Mouse (Mus musculus): ENCODE measurements around the gene Ppp1r1c. TPM values are rescaled to one million over a fixed set of nuclear protein-coding genes. Genes with fewer than 3 reads are reported as not detected.

Gene Ppp1r1c
- not detected in 2 replicates for total RNA-seq (2023)

DNA sequence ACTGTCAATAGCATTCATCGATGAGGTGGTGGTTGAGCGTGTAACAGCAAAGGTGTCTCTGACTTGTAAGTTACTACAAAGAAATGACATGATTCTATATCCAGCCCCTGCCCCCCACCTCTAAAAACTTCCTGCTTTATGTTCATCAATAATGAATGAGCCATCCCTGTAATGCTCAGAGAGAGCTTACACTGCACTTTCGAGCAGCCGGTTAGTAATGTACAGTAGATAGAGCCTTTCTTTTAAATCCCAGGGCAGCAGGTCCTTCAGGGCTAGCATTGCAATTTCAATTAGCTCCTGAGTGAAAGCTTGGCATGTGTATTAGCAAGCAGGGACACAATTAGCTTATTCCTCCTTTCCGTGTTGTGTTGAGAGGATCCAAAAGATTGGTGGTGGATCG, at the start of gene Ppp1r1c:
Gene Ppp1r1c (plus strand): TSS at position 206 of the 400 bp plus-strand sequence.

Other genes starting within 250 kb of the Ppp1r1c start
- 48.0 and 67.5 TPM in 2 replicates for gene Itprid2, start 72.4 kb upstream of the Ppp1r1c start, total RNA-seq (2023)